Mouse (Mus musculus) MEL-GATA-1-ER (cell line): ENCODE data around the gene Il12rb1.
A peak's percentile ranks its signal among the peaks of the same experiment; 100 is the strongest.

ENCODE experiments used
- DNase-seq: peaks from one replicate; pipeline ENCODE4 v3.0.0-alpha.2; 2012; ENCODE audit warnings: low read depth; ENCODE audit errors: extremely low read depth

The Il12rb1 gene

GRCm38 (mm10) chr8:70808239-70808638 lies at the start of gene Il12rb1:
TSS of gene Il12rb1 (plus strand) at chr8:70808449.
- DNase-seq = no peak

- DNase-seq = no peak
Measured at GRCm38 (mm10) chr8:70758616-70759561, 49.4 kb upstream of the Il12rb1 start.

- no peak for DNase-seq
Measured at GRCm38 (mm10) chr8:70760350-70760749, 47.9 kb upstream of the Il12rb1 start.

- DNase-seq = peak; percentile 99
Measured at GRCm38 (mm10) chr8:70760775-70761406, 47.4 kb upstream of the Il12rb1 start, which contains the start of gene Mpv17l2. TSS of gene Mpv17l2 (minus strand) at chr8:70760946.

DNA sequence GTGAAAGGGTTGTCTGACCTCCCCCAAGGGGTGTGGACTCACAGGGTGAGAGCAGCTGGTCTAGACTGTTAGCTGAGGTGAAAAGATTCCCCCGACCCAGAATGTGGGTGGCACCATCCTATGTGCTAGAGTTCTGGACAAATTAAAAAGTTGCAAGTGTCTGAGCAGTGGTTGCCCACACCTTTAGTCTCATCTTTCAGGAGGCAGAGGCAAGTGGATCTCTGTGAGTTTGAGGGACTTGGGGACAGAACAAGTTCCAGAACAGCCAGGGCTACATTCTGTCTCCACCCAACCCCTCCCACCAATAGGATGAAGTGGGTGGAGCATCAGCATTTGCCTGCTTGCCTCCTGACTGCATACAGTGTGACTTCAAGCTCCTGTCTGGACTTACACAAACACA lies 46.1 kb upstream of the Il12rb1 start:
- DNase-seq = peak; percentile 54

DNA sequence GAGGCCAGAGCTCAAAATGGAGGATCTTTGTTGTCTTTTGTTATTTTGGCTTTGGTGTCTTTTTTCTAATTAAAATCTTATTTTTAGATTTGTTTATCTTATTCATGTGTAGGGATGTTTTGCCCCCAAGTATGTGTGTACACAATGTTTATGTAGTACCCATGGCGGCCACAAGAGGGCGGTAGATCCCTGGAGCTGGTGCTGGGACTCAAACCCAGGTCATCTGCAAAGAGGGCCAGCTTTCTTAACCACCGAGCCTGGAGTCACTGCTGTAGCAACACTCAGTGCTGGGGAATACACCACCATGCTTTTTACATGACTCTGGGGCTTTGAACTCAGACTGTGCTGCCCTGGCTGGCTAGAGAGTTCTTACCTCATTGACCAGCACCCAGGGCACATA lies 44.9 kb upstream of the Il12rb1 start:
- DNase-seq = no peak

GRCm38 (mm10) chr8:70764026-70764425 lies 44.2 kb upstream of the Il12rb1 start:
- DNase-seq = peak; percentile 56

DNA sequence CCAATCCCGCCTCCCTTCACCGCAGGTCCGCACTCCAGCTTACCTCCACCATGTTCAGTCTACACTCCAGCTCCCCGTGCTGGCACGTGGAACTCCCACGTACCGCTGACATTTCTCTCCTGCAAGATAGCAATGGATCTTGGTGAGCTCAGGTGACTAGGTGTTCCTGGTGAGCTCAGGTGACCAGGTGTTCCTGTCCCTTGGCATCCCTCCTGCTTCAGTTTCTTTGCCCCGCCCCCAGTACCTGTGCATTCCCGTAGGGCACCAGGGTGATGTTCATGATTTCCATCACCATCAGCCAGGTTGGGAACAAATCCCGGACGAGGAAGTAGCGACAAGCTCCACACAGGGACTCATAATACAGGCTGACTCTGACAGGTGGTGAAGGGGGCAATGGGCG lies 43.6 kb upstream of the Il12rb1 start:
- DNase-seq = no peak

GRCm38 (mm10) chr8:70765329-70765728 lies 42.9 kb upstream of the Il12rb1 start:
- no peak for DNase-seq

GRCm38 (mm10) chr8:70765838-70766570 lies 42.2 kb upstream of the Il12rb1 start:
- DNase-seq = no peak

- no peak for DNase-seq
Measured at GRCm38 (mm10) chr8:70766571-70767440, 41.4 kb upstream of the Il12rb1 start.

DNA sequence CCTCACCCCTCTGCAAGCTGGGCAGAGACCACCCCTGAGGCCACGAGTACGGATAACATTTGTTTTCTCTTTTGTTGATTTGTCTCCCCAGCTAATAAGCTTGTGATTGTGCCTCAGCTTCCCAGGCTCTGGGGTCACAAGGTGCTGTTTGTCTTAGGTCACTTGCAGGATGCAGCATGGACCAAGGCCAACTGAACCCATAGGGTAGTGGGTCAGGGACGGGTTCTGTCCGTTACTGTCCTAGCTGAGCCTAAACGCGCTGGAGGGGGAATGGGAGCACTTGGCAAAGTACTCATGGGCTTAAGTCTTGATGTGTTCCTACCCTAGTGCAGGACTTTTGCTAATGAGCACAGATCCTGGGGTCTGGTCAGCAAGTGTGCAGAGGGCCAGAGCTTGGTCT lies 40.7 kb upstream of the Il12rb1 start:
- no peak for DNase-seq

DNA sequence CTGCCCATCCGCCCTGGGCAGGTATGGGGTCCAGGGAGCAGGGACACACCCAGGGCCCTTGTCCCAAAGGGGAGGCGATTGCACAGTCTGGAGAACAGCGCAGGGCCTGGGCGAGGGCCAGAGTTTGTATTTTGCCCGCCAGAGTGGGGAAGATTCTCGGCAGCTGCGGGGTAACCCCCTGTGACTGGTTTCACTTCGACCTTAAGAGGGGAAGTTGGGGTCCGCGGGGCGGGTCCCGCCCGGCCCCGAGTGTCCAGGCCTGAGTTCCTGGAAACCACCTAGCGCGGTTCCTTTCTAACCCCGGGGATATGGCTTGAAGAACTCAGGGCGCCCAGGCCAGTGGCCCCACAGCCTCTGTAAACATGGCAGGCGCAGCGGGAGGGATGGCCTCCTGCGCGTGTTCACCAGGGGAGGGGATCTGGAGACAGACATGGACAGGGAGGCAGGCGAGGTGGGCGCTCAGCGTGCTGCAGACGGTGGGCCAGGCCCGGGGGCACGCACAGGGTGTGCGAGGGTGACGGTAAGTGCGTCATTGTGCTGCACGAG lies 39.9 kb upstream of the Il12rb1 start:
- DNase-seq = no peak

DNA sequence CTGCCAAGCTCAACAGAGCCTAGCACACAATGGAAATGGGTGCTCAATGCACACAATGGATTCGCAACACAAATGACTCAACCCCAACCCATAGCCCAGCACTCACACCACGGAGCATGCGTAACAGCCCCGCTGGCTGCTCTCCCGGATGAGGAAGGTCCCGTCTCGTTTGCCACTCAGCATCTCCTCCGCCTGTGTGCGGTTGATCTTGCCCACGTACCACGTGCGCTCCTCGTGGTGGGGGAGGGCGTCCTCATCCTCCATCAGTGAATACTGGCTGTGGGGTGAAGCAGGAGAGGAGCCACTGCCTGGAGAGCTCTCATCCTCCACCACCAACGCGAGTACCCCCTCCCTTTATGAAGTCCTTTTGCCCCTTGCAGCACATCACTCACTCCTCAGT lies 39.3 kb upstream of the Il12rb1 start:
- no peak for DNase-seq

DNA sequence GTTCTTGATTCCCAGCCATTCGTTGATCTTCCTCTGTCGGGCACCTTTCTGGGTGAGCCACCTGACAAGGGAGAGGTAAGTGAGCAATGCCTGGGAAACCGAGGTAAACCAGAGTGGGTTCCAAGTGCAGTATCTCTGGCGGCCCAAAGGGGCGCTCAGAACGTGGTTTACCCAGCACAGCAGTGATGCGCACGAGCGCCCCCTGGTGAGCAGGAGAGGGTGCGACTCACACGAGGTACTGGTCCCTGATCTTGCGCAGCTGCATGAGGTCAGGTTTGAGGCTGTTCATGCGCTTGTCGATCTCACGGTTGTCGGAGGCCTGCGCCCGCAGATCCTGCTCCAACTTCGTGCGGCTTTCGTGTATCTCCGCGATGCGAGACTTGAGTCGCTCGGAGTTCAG lies 38.9 kb upstream of the Il12rb1 start:
- DNase-seq = peak; percentile 84

GRCm38 (mm10) chr8:70769858-70770257 lies 38.4 kb upstream of the Il12rb1 start:
- no peak for DNase-seq

DNA sequence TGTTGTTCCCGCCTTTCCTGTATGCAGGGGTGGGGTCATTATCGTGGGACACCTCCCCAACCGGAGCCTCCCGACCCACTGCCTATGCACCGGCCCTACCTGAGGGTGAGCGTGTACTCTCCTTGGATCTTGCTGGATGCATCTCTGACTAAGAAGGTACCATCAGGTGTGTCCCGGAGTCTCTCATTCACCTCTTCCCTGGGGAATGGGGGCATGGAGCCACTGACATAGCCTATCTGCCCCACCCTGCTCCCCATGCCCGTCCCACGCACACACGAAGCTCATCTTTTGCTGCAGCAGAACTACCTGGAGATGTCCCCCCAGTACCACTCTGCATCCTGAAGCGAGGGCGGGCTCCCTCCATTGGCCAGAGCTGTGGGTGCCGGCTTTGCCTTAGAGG lies 37.5 kb upstream of the Il12rb1 start:
- DNase-seq = no peak

DNA sequence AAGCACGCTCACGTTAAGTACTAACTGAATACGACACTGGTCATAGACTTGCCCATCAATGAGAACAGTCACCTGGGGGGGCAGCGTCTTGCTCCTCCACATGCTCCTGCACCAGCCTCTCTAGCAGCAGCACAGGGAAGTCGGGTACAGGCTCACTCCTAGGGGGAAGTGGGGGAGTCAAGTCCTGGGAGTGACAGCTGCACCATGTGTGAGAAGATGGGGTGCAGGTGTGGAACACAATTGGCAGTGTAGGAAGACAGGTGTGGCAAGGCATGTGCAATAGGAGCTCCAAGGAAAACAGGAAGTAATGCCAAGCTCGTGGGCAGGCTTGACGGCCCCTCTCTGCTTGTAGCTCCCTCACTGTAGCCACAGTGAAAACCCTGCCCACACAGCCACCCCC lies 37.0 kb upstream of the Il12rb1 start:
- no peak for DNase-seq

- DNase-seq = no peak
Measured at GRCm38 (mm10) chr8:70772075-70772474, 36.2 kb upstream of the Il12rb1 start.

- DNase-seq = no peak
Measured at GRCm38 (mm10) chr8:70772890-70773289, 35.4 kb upstream of the Il12rb1 start.

DNA sequence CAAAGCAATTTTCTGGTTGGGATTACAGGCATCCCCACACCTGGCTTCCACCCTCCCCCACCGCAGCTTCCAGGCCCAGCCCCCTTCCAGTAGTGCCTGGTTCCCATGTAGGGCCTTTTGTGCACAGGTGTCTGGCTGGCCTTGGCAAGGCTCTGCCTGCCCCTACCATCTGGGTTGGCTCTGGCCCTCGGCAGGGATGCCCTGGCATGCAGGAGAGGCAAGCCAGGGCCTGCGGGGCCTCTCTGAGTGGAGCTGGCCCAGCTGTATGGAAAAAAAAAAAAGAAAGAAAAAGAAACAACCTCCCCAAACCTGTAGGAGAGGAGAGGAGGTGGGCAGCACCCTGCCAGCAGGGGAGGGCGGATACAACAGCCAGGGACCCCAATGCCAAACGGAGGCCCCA lies 34.8 kb upstream of the Il12rb1 start:
- no peak for DNase-seq
